Mouse (Mus musculus): Measurements from ENCODE around the gene Glb1l. TPM values are rescaled to one million over a fixed set of nuclear protein-coding genes. Genes with fewer than 3 reads are reported as not detected.

The Glb1l gene
- 47.4 and 47.6 TPM in 2 replicates for polyA plus RNA-seq (2015; fragmentation: Nextera tagmentation; extraction: Ambion mirVana)

DNA sequence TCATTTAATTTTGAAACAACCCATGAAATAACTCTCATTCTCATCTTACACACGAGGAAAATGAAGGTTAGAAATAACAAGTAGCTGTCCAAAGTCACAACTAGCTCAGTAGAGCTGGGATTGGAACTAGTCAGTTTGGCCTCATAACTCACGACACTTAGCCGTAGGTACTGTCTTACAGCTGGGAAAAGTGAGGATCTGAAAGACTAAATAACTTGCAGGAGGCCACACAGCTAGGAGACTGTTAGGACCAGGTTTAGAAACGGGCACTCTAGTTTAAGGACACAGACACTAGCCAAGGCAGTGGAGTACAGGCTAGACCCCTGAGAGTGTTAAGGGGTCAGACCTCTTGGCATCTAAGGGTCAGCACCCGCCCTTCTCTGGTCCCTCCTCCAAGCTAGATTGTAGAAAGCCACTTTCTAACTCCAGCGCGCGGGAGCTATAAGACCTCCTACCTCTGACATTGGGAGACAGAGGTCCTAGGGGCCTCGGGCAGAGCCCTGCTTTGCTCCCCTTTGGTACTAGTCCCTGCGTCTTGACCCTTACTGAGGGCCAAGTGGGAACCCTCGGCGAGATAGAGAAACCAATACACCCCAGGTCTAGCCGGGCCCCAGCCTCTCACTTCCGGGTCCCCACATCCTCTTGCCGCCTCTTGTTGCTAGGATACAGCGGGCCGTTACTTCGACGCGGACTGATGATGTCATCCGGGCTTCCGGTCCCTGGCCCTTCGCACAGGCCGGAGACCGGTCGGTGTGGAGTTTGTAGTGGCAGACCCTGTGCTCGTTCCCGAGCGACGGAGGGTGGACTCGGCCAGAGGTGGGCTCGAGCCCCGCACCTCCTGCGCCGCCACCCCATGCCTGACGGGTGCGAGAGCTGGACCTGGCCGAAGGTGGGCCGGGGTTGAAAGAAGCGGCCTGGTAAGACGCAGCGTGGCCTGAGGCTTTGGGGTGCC lies at the start of gene Glb1l, which contains the start of gene Stk16:
Glb1l (minus strand) TSS at position 678 of the 952 bp plus-strand sequence.
Stk16 (plus strand) TSS at position 703 of the 952 bp plus-strand sequence.
- H3K36me3 ChIP-seq (ENCODE audit: insufficient read depth, low read length): peaks cover 21% of the 10 kb centered on the region
- TF ChIP-seq CTCF (IDR thresholded peaks at IDR 0.05; ENCODE audit: low read depth): no peak
- no peaks in the 10 kb centered on the region for H3K9me3 ChIP-seq (replicated peaks; ENCODE audit: low read length)
- peak within 1 kb of the TSS; percentile 87 for H3K9ac ChIP-seq (ENCODE audit: low read depth, low read length)
- H3K4me3 ChIP-seq (replicated peaks; ENCODE audit: low read depth, low read length): peak within 1 kb of the TSS; percentile 71
- no peaks in the 10 kb centered on the region for H3K27me3 ChIP-seq (ENCODE audit: insufficient read depth, low read length)
- WGBS: 4% methylated on average over 42 of the region's 42 CpGs
- peak; percentile 78 for ATAC-seq (replicated peaks; ENCODE audit: low FRiP score, low read depth)
- peak within 1 kb of the TSS; percentile 92 for H3K4me2 ChIP-seq (ENCODE audit: low read length)
- peak within 1 kb of the TSS; percentile 86 for H3K27ac ChIP-seq
- peaks cover 15% of the 10 kb centered on the region for H3K4me1 ChIP-seq (replicated peaks; ENCODE audit: insufficient read depth, low read length)
- peak; percentile 97 for DNase-seq (ENCODE audit: low spot score)

DNA sequence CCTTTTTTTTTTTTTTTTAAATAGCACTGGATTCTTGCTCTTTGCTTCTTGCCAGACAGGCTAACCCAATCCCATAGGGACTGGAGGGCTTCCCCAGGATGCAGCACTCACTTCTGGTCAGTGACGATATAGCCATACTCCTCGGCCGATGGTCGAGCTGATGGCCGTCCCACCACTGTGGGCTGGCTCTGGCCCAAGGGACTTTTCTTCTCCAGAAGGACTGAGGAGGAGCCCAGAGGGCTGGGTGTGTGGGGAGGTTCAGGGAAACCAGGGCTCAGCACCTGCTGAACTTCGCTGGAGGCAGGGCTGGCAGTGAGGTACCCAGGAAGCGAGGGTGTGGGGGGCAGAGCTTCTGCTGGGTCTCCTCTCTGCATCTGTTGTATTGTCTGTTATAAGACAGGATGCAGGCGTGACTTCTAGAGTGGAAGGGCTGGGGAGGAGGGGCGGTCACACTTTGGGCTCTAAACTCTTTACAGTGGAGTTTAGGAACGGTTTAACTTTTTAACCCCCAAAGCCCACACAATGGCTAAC lies 45.0 kb upstream of the Glb1l start:
- no peak for ATAC-seq (replicated peaks; ENCODE audit: low FRiP score, low read depth)
- no peak overlapping the region for H3K4me2 ChIP-seq (ENCODE audit: low read length)

DNA sequence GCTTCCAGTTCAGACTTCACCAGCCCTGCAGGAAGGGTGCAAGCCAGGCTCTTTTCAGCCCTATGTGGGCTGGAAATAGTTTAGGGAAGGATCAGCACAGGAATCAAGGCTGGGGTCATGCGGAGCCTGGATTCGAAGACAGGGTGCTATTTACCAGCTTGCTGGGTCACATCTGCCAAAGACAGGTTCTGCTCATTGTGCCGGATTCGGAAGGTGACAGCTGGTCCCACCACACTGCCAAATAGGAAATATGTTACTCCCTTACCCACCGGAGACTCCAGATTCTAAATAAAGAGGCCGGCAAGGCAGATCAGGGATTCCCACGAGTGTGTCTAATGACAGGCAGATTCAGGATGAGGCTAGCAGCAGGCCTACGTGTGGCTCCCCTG lies 44.0 kb upstream of the Glb1l start:
- no peak overlapping the region for H3K4me2 ChIP-seq (ENCODE audit: low read length)
- whole genome bisulfite sequencing: 73% methylated on average over 8 of the region's 8 CpGs
- peaks cover 3% of the 10 kb centered on the region; the same call in 1 of the 2 replicates for H3K4me1 ChIP-seq (replicated peaks; ENCODE audit: insufficient read depth, low read length)
- H3K9ac ChIP-seq (ENCODE audit: low read depth, low read length): no peak overlapping the region
- no peaks in the 10 kb centered on the region for H3K36me3 ChIP-seq (ENCODE audit: insufficient read depth, low read length)
- no peaks in the 10 kb centered on the region for H3K9me3 ChIP-seq (replicated peaks; ENCODE audit: low read length)
- TF ChIP-seq CTCF (IDR thresholded peaks at IDR 0.05; ENCODE audit: low read depth): no peak
- H3K27me3 ChIP-seq (ENCODE audit: insufficient read depth, low read length): no peaks in the 10 kb centered on the region
- no peak for DNase-seq (ENCODE audit: low spot score)
- no peak overlapping the region for H3K4me3 ChIP-seq (replicated peaks; ENCODE audit: low read depth, low read length)
- ATAC-seq (replicated peaks; ENCODE audit: low FRiP score, low read depth): no peak
- no peak overlapping the region for H3K27ac ChIP-seq

More for the DNA sequence above, 45.0 kb upstream of the Glb1l start:
- no peak overlapping the region for H3K27ac ChIP-seq
- H3K4me1 ChIP-seq (replicated peaks; ENCODE audit: insufficient read depth, low read length): peaks cover 3% of the 10 kb centered on the region; the same call in 1 of the 2 replicates
- no peaks in the 10 kb centered on the region for H3K27me3 ChIP-seq (ENCODE audit: insufficient read depth, low read length)
- no peaks in the 10 kb centered on the region for H3K36me3 ChIP-seq (ENCODE audit: insufficient read depth, low read length)
- DNase-seq (ENCODE audit: low spot score): no peak
- no peak overlapping the region for H3K9ac ChIP-seq (ENCODE audit: low read depth, low read length)
- TF ChIP-seq CTCF (IDR thresholded peaks at IDR 0.05; ENCODE audit: low read depth): no peak
- H3K4me3 ChIP-seq (replicated peaks; ENCODE audit: low read depth, low read length): no peak overlapping the region
- WGBS: 60% methylated on average over 10 of the region's 10 CpGs
- no peaks in the 10 kb centered on the region for H3K9me3 ChIP-seq (replicated peaks; ENCODE audit: low read length)

DNA sequence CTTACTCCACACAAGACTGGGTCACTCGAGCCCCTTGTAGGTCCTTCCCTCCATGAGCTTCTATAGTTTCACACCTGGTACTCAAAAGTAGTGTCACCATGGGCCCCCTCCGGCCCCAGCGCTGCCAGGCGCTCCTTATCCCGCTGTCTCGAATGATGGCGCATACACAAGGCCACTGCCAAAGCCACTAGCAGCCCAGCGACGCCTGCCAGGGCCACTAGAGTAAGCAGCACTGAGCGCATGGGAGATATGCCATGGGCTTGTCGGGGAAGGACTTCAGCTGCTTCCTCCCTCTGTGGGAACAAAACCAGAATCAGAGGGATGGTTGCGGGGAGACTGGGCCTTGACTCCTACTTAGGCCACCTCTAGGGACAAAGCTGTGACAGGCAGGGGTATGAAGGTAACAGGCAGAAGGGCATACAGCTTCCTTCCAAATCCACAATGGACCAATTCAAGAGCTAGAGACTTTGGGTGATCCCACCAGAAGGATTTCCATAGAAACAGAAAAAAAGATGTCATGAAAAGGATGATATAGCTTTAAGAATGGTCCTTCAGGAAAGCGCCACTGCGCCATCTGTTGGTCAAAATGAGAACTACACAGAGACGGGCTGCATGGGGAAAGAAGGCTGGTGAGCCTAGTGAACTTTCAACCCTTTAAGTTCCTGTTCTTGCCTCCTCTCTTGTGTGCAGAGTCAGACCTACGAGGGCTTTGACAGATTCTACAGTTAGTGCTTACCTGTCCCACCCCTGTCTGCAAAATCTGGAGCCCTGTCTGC lies 43.4 kb upstream of the Glb1l start:
- Histone ChIP-seq H3K36me3 (ENCODE audit: insufficient read depth, low read length) (no peaks in the 10 kb centered on the region), H3K27me3 (ENCODE audit: insufficient read depth, low read length) (no peaks in the 10 kb centered on the region), H3K9ac (ENCODE audit: low read depth, low read length) (no peak overlapping the region), H3K9me3 (replicated peaks; ENCODE audit: low read length) (no peaks in the 10 kb centered on the region), H3K4me3 (replicated peaks; ENCODE audit: low read depth, low read length) (no peak overlapping the region), H3K27ac (no peak overlapping the region), H3K4me2 (ENCODE audit: low read length) (no peak overlapping the region), H3K4me1 (replicated peaks; ENCODE audit: insufficient read depth, low read length) (peaks cover 3% of the 10 kb centered on the region; the same call in 1 of the 2 replicates)
- ATAC-seq (replicated peaks; ENCODE audit: low FRiP score, low read depth) (no peak), DNase-seq (ENCODE audit: low spot score) (peak; percentile 80)
- 63% methylated on average over 16 of the region's 16 CpGs for WGBS
- peak; percentile 97 for TF ChIP-seq CTCF (IDR thresholded peaks at IDR 0.05; ENCODE audit: low read depth)

DNA sequence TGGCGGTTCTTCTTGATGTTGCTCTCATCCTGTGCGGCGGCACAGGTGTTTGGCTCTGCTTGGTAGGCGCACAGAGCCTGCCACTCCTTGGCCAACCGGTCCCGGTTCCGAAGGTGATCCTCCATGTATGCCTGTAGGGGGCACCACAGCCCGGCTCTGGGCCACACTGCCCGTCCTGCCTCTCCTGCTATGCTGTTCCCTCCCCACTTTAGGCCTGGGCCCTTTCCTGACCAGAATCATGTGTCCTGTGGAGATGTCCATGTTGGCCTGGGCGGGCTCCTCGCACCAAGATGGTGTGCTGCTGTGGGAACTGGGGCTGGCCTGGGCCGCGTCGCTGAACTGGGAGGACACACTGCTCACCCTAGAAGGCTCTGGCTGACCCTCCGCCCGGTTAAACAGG lies 42.4 kb upstream of the Glb1l start:
- Histone ChIP-seq H3K4me2 (ENCODE audit: low read length) (no peak overlapping the region), H3K36me3 (ENCODE audit: insufficient read depth, low read length) (no peaks in the 10 kb centered on the region), H3K9me3 (replicated peaks; ENCODE audit: low read length) (no peaks in the 10 kb centered on the region), H3K9ac (ENCODE audit: low read depth, low read length) (no peak overlapping the region), H3K4me1 (replicated peaks; ENCODE audit: insufficient read depth, low read length) (peaks cover 7% of the 10 kb centered on the region; the same call in 1 of the 2 replicates), H3K4me3 (replicated peaks; ENCODE audit: low read depth, low read length) (no peak overlapping the region), H3K27me3 (ENCODE audit: insufficient read depth, low read length) (no peaks in the 10 kb centered on the region), H3K27ac (no peak overlapping the region)
- WGBS: 78% methylated on average over 16 of the region's 16 CpGs
- TF ChIP-seq CTCF (IDR thresholded peaks at IDR 0.05; ENCODE audit: low read depth): no peak; the same call in 1 of the 2 replicates
- DNase-seq (ENCODE audit: low spot score): no peak
- ATAC-seq (replicated peaks; ENCODE audit: low FRiP score, low read depth): no peak

DNA sequence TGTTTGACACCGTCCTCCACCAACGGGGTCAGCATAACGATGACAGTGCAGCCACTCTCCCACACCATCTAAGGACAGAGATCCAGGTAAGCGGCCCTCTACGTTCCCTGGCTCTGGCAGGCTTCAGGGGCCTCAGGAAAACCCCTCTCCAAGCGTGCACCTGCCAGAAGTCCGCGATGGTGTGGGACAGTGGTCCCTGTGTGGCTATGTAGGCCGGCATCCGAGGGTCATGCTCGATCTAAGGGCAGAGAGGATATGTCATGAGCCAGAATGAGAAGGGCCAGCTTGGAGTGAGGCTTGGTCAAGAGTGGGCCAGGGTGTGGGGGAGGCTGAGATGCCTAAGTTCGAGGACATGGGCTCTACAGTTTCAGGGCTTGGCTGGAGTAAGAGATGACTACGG lies 41.7 kb upstream of the Glb1l start:
- Histone ChIP-seq H3K36me3 (ENCODE audit: insufficient read depth, low read length) (no peaks in the 10 kb centered on the region), H3K9me3 (replicated peaks; ENCODE audit: low read length) (no peaks in the 10 kb centered on the region), H3K4me1 (replicated peaks; ENCODE audit: insufficient read depth, low read length) (peaks cover 10% of the 10 kb centered on the region; the same call in 1 of the 2 replicates), H3K4me2 (ENCODE audit: low read length) (no peak overlapping the region), H3K9ac (ENCODE audit: low read depth, low read length) (no peak overlapping the region), H3K27me3 (ENCODE audit: insufficient read depth, low read length) (no peaks in the 10 kb centered on the region), H3K27ac (no peak overlapping the region), H3K4me3 (replicated peaks; ENCODE audit: low read depth, low read length) (no peak overlapping the region)
- ATAC-seq (replicated peaks; ENCODE audit: low FRiP score, low read depth) (no peak), DNase-seq (ENCODE audit: low spot score) (no peak)
- 71% methylated on average over 13 of the region's 13 CpGs for WGBS
- TF ChIP-seq CTCF (IDR thresholded peaks at IDR 0.05; ENCODE audit: low read depth): no peak
